Mouse (Mus musculus) kidney, embryonic 15.5 days (tissue): ENCODE measurements around the gene Slc17a5. TPM values are rescaled to one million over a fixed set of nuclear protein-coding genes. Genes with fewer than 3 reads are reported as not detected.
"Not testable (repeated sequence)": the region's sequence is repeated elsewhere in the genome, so short reads cannot be mapped to it uniquely, and the experiment has no call there.

ENCODE experiments used
- ATAC-seq: fragments of 200-750 bp; cut with Nextera tagmentation; replicated peaks from 2 replicates; pipeline ENCODE4 v1.8.0; 2017; ENCODE audit warnings: moderate TSS enrichment; ENCODE audit not compliant: low FRiP score
- H3K27ac ChIP-seq: fragments of 300-500 bp; sonication (generic); 2 replicates; pipeline ENCODE4 v1.5.1; 2015; ENCODE audit warnings: mild to moderate bottlenecking, inconsistent platforms
- H3K27me3 ChIP-seq: fragments of 300-500 bp; sonication (generic); 2 replicates; pipeline ENCODE4 v1.6.1; 2015; ENCODE audit warnings: inconsistent platforms
- H3K36me3 ChIP-seq: fragments of 300-500 bp; sonication (generic); 2 replicates; pipeline ENCODE4 v1.6.1; 2015; ENCODE audit warnings: inconsistent platforms
- H3K4me1 ChIP-seq: fragments of 300-500 bp; sonication (generic); 2 replicates; pipeline ENCODE4 v1.6.1; 2015; ENCODE audit warnings: inconsistent platforms
- H3K4me2 ChIP-seq: fragments of 300-500 bp; sonication (generic); 2 replicates; pipeline ENCODE4 v1.6.1; 2015; ENCODE audit warnings: moderate library complexity, mild to moderate bottlenecking, inconsistent platforms
- H3K4me3 ChIP-seq: fragments of 300-500 bp; sonication (generic); replicated peaks from 2 replicates; pipeline ENCODE4 v1.5.1; 2015; ENCODE audit warnings: mild to moderate bottlenecking, inconsistent platforms
- H3K9ac ChIP-seq: fragments of 300-500 bp; sonication (generic); 2 replicates; pipeline ENCODE4 v1.6.1; 2015; ENCODE audit warnings: mild to moderate bottlenecking, inconsistent platforms
- H3K9me3 ChIP-seq: fragments of 300-500 bp; sonication (generic); replicated peaks from 2 replicates; pipeline ENCODE4 v1.6.1; 2016; ENCODE audit warnings: inconsistent platforms
- WGBS: fragments of 180-500 bp; shearing (Covaris S2); methylation state at CpG from one replicate; pipeline ENCODE4 v1.1.7; 2015; ENCODE audit warnings: mixed read lengths; 5-methylcytosine and 5-hydroxymethylcytosine counted together
- polyA plus RNA-seq: library from polyadenylated mRNA; unstranded; fragments of >200 nt; fragmentation: Nextera tagmentation; extraction: Ambion mirVana; gene quantifications from 2 replicates; pipeline ENCODE4 v1.2.1, GENCODE M21; 2015

Slc17a5 gene
- polyA plus RNA-seq, 1 experiment from 2014 or later = 17.8 TPM

GRCm38 (mm10) chr9:78491169-78491568 is 96.7 kb downstream of the Slc17a5 start:
- Histone ChIP-seq H3K27ac (no peak overlapping the region), H3K27me3 (no peaks in the 10 kb centered on the region), H3K9ac (no peak overlapping the region), H3K4me2 (no peak overlapping the region), H3K4me3 (no peak overlapping the region), H3K4me1 (no peaks in the 10 kb centered on the region), H3K9me3 (no peaks in the 10 kb centered on the region), H3K36me3 (no peaks in the 10 kb centered on the region)
- WGBS = 85% methylated on average over 3 of the region's 3 CpGs
- ATAC-seq = no peak

- peak within 1 kb of the TSS; percentile 37 for H3K9ac ChIP-seq
- no peaks in the 10 kb centered on the region for H3K36me3 ChIP-seq
- no peaks in the 10 kb centered on the region for H3K4me1 ChIP-seq
- peak within 1 kb of the TSS; percentile 43 for H3K4me3 ChIP-seq
- WGBS = under 1% methylated on average over 15 of the region's 20 CpGs
- peak within 1 kb of the TSS; percentile 66 for H3K27ac ChIP-seq
- peak within 1 kb of the TSS; percentile 63 for H3K4me2 ChIP-seq
- no peaks in the 10 kb centered on the region for H3K9me3 ChIP-seq
- ATAC-seq = peak; percentile 74
- H3K27me3 ChIP-seq = no peaks in the 10 kb centered on the region
Measured at GRCm38 (mm10) chr9:78488890-78489420, 98.9 kb downstream of the Slc17a5 start, which contains the start of gene Eef1a1. TSS of gene Eef1a1 (minus strand) at chr9:78489151.

GRCm38 (mm10) chr9:78488021-78488420 is 99.8 kb downstream of the Slc17a5 start:
- WGBS = 96% methylated on average over 5 of the region's 5 CpGs
- H3K27me3 ChIP-seq, H3K27ac ChIP-seq, H3K9ac ChIP-seq, ATAC-seq, H3K4me3 ChIP-seq, H3K4me2 ChIP-seq, H3K4me1 ChIP-seq, H3K36me3 ChIP-seq, H3K9me3 ChIP-seq: not testable (repeated sequence)

Other genes starting within 250 kb of the Slc17a5 start
- 41.3 and 45.0 TPM in 2 replicates for gene Gsta2, start 232.3 kb downstream of the Slc17a5 start, polyA plus RNA-seq
- gene Dppa5a, start 219.9 kb downstream of the Slc17a5 start, polyA plus RNA-seq = not detected in 2 replicates
- gene Ooep, start 209.3 kb downstream of the Slc17a5 start, polyA plus RNA-seq = 1.3 and 1.9 TPM in 2 replicates
- 0.22 and 0.31 TPM in 2 replicates for gene Ddx43, start 192.3 kb downstream of the Slc17a5 start, polyA plus RNA-seq
- 2.1 and 2.8 TPM in 2 replicates for gene Cgas, start 144.8 kb downstream of the Slc17a5 start, polyA plus RNA-seq
- 26.7 and 27.9 TPM in 2 replicates for gene Mto1, start 139.8 kb downstream of the Slc17a5 start, polyA plus RNA-seq
- 0.55 and 1.4 TPM in 2 replicates for gene Gm17324, start 139.3 kb downstream of the Slc17a5 start, polyA plus RNA-seq
- 4,779 and 4,974 TPM in 2 replicates for gene Eef1a1, start 98.9 kb downstream of the Slc17a5 start, polyA plus RNA-seq
- gene Cd109, start 27.5 kb upstream of the Slc17a5 start, polyA plus RNA-seq = 6.2 and 6.9 TPM in 2 replicates